Mouse (Mus musculus) lung, embryonic 16.5 days (tissue): Measurements from ENCODE around the gene Mllt11. TPM values are rescaled to one million over a fixed set of nuclear protein-coding genes. Genes with fewer than 3 reads are reported as not detected.
A peak's percentile ranks its signal among the peaks of the same experiment; 100 is the strongest.

ENCODE experiments used
- ATAC-seq: fragments of 200-750 bp; cut with Nextera tagmentation; 2 replicates; pipeline ENCODE4 v1.8.0; 2017; ENCODE audit warnings: low read depth, mild to moderate bottlenecking, moderate library complexity
- H3K27ac ChIP-seq: fragments of 300-500 bp; sonication (generic); 2 replicates; pipeline ENCODE4 v1.5.1; 2014; ENCODE audit warnings: mild to moderate bottlenecking, control low read depth, low read length
- H3K27me3 ChIP-seq: fragments of 300-500 bp; sonication (generic); 2 replicates; pipeline ENCODE4 v1.6.1; 2014; ENCODE audit warnings: low read depth, low read length, mixed read lengths; ENCODE audit not compliant: control insufficient read depth, insufficient read depth
- H3K36me3 ChIP-seq: fragments of 300-500 bp; sonication (generic); 2 replicates; pipeline ENCODE4 v1.6.1; 2014; ENCODE audit warnings: low read length; ENCODE audit not compliant: control insufficient read depth, insufficient read depth
- H3K4me1 ChIP-seq: fragments of 300-500 bp; sonication (generic); replicated peaks from 2 replicates; pipeline ENCODE4 v1.6.1; 2014; ENCODE audit warnings: low read length, mixed read lengths; ENCODE audit not compliant: control insufficient read depth, insufficient read depth
- H3K4me2 ChIP-seq: fragments of 300-500 bp; sonication (generic); 2 replicates; pipeline ENCODE4 v1.6.1; 2014; ENCODE audit warnings: low read depth, low read length, control low read depth
- H3K4me3 ChIP-seq: fragments of 300-500 bp; sonication (generic); 2 replicates; pipeline ENCODE4 v1.5.1; 2014; ENCODE audit warnings: mild to moderate bottlenecking, low read length, control low read depth
- H3K9ac ChIP-seq: fragments of 300-500 bp; sonication (generic); 2 replicates; pipeline ENCODE4 v1.6.1; 2014; ENCODE audit warnings: low read length, control low read depth
- H3K9me3 ChIP-seq: fragments of 300-500 bp; sonication (generic); 2 replicates; pipeline ENCODE4 v1.6.1; 2016; ENCODE audit warnings: low read length; ENCODE audit not compliant: control insufficient read depth
- WGBS: fragments of 180-500 bp; shearing (Covaris S2); extraction: QIAGEN DNeasy Blood & Tissue Kit; methylation state at CpG from one replicate; pipeline ENCODE4 v1.1.7; 2014; 5-methylcytosine and 5-hydroxymethylcytosine counted together
- polyA plus RNA-seq: library from polyadenylated mRNA; unstranded; fragments of >200 nt; fragmentation: Nextera tagmentation; extraction: Ambion mirVana; gene quantifications from 2 replicates; pipeline ENCODE4 v1.2.1, GENCODE M21; 2015

The Mllt11 gene
- polyA plus RNA-seq, 1 experiment from 2014 or later = 12.0 TPM

GRCm38 (mm10) chr3:95270766-95271364 lies 38.9 kb upstream of the Mllt11 start:
- Histone ChIP-seq H3K9me3 (no peaks in the 10 kb centered on the region), H3K36me3 (peaks cover 6% of the 10 kb centered on the region; the same call in 1 of the 2 replicates), H3K27me3 (no peaks in the 10 kb centered on the region), H3K4me3 (no peak overlapping the region), H3K27ac (no peak overlapping the region), H3K9ac (no peak overlapping the region), H3K4me1 (no peaks in the 10 kb centered on the region), H3K4me2 (no peak overlapping the region)
- WGBS = 80% methylated on average over 12 of the region's 12 CpGs
- no peak for ATAC-seq

- H3K4me3 ChIP-seq = no peak overlapping the region
- no peak for ATAC-seq
- no peaks in the 10 kb centered on the region for H3K27me3 ChIP-seq
- H3K36me3 ChIP-seq = peaks cover 6% of the 10 kb centered on the region; the same call in 1 of the 2 replicates
- WGBS = 84% methylated on average over 5 of the region's 5 CpGs
- no peaks in the 10 kb centered on the region for H3K9me3 ChIP-seq
- no peaks in the 10 kb centered on the region for H3K4me1 ChIP-seq
- H3K9ac ChIP-seq = no peak overlapping the region
- no peak overlapping the region for H3K27ac ChIP-seq
- no peak overlapping the region for H3K4me2 ChIP-seq
Observed at GRCm38 (mm10) chr3:95269789-95270188, 37.8 kb upstream of the Mllt11 start.

- Histone ChIP-seq H3K4me1 (no peaks in the 10 kb centered on the region), H3K9me3 (no peaks in the 10 kb centered on the region), H3K9ac (no peak overlapping the region), H3K36me3 (peaks cover 14% of the 10 kb centered on the region), H3K27me3 (no peaks in the 10 kb centered on the region), H3K27ac (no peak overlapping the region), H3K4me3 (no peak overlapping the region), H3K4me2 (no peak overlapping the region)
- ATAC-seq = no peak
Observed at GRCm38 (mm10) chr3:95267855-95268254, 35.9 kb upstream of the Mllt11 start.

GRCm38 (mm10) chr3:95266052-95266451 lies 34.1 kb upstream of the Mllt11 start:
- WGBS = 88% methylated on average over 3 of the region's 3 CpGs
- peaks cover 21% of the 10 kb centered on the region for H3K36me3 ChIP-seq
- no peaks in the 10 kb centered on the region for H3K27me3 ChIP-seq
- H3K27ac ChIP-seq = no peak overlapping the region
- ATAC-seq = no peak
- no peak overlapping the region for H3K9ac ChIP-seq
- H3K4me3 ChIP-seq = no peak overlapping the region
- H3K9me3 ChIP-seq = no peaks in the 10 kb centered on the region
- no peak overlapping the region for H3K4me2 ChIP-seq
- H3K4me1 ChIP-seq = no peaks in the 10 kb centered on the region

GRCm38 (mm10) chr3:95264724-95265123 lies 32.8 kb upstream of the Mllt11 start:
- no peaks in the 10 kb centered on the region for H3K4me1 ChIP-seq
- no peak overlapping the region for H3K4me2 ChIP-seq
- 84% methylated on average over 1 of the region's 1 CpGs for WGBS
- H3K27me3 ChIP-seq = no peaks in the 10 kb centered on the region
- no peak overlapping the region for H3K9ac ChIP-seq
- no peak overlapping the region for H3K4me3 ChIP-seq
- H3K36me3 ChIP-seq = peaks cover 24% of the 10 kb centered on the region
- H3K9me3 ChIP-seq = no peaks in the 10 kb centered on the region
- no peak for ATAC-seq
- H3K27ac ChIP-seq = no peak overlapping the region

- Histone ChIP-seq H3K27ac (no peak overlapping the region), H3K36me3 (peaks cover 36% of the 10 kb centered on the region), H3K4me3 (no peak overlapping the region), H3K27me3 (no peaks in the 10 kb centered on the region), H3K4me1 (no peaks in the 10 kb centered on the region), H3K4me2 (no peak overlapping the region), H3K9ac (no peak overlapping the region), H3K9me3 (no peaks in the 10 kb centered on the region)
- peak; percentile 61; the same call in 1 of the 2 replicates for ATAC-seq
- 43% methylated on average over 11 of the region's 11 CpGs for WGBS
Observed at GRCm38 (mm10) chr3:95263089-95263739, 31.2 kb upstream of the Mllt11 start.

- ATAC-seq = no peak
- H3K27ac ChIP-seq = no peak overlapping the region
- H3K4me2 ChIP-seq = no peak overlapping the region
- no peaks in the 10 kb centered on the region for H3K4me1 ChIP-seq
- WGBS = 87% methylated on average over 4 of the region's 4 CpGs
- H3K36me3 ChIP-seq = peaks cover 41% of the 10 kb centered on the region
- H3K9ac ChIP-seq = no peak overlapping the region
- no peaks in the 10 kb centered on the region for H3K9me3 ChIP-seq
- H3K27me3 ChIP-seq = no peaks in the 10 kb centered on the region
- H3K4me3 ChIP-seq = no peak overlapping the region
Observed at GRCm38 (mm10) chr3:95261975-95262374, 30.0 kb upstream of the Mllt11 start.

GRCm38 (mm10) chr3:95256931-95257330 lies 25.0 kb upstream of the Mllt11 start:
- H3K36me3 ChIP-seq = peaks cover 41% of the 10 kb centered on the region
- ATAC-seq = no peak
- no peaks in the 10 kb centered on the region for H3K9me3 ChIP-seq
- WGBS = 89% methylated on average over 5 of the region's 5 CpGs
- no peak overlapping the region for H3K4me3 ChIP-seq
- H3K27ac ChIP-seq = no peak overlapping the region
- no peaks in the 10 kb centered on the region for H3K4me1 ChIP-seq
- no peaks in the 10 kb centered on the region for H3K27me3 ChIP-seq
- H3K4me2 ChIP-seq = no peak overlapping the region
- no peak overlapping the region for H3K9ac ChIP-seq

GRCm38 (mm10) chr3:95250783-95251424 lies 18.9 kb upstream of the Mllt11 start, which contains the start of gene Bnipl:
TSS of gene Bnipl (minus strand) at chr3:95251193.
- H3K27ac ChIP-seq = peak within 1 kb of the TSS; percentile 78
- H3K27me3 ChIP-seq = no peaks in the 10 kb centered on the region
- H3K4me1 ChIP-seq = no peaks in the 10 kb centered on the region
- H3K4me2 ChIP-seq = peak within 1 kb of the TSS; percentile 38
- WGBS = 34% methylated on average over 7 of the region's 7 CpGs
- peak; percentile 81 for ATAC-seq
- H3K9me3 ChIP-seq = no peaks in the 10 kb centered on the region
- peak within 1 kb of the TSS; percentile 38; the same call in 1 of the 2 replicates for H3K9ac ChIP-seq
- 0 out of 2 replicates have a peak within 1 kb of the TSS, but pooled peaks have one; percentile 10 for H3K4me3 ChIP-seq
- peaks cover 7% of the 10 kb centered on the region for H3K36me3 ChIP-seq
